In genomic region chr4:66768762-66769161, GRCm38 (mm10) we compare ENCODE assay signal across 8 mouse cellular contexts.
DNase-seq lines count a peak whose midpoint lies in the region.

No protein-coding gene starts in this region.

- peak; percentile 8 to 48 for DNase-seq in urinary bladder, adult 18-20 months (ENCODE audit: low spot score in 2 of 2)
- DNase-seq in urinary bladder, postnatal 10 days (ENCODE audit: low spot score) = no peak
- peak; percentile 90 for DNase-seq in cerebellum, adult 9-10 months
- peak; percentile 22 to 71 for DNase-seq in frontal cortex, postnatal 10 days (ENCODE audit: low spot score in 2 of 2)
- DNase-seq in kidney, postnatal 36 days = peak; percentile 11 to 56
- peak; percentile 22 to 36 for DNase-seq in lung, adult 18-20 months
- DNase-seq in retina, adult 2 months (ENCODE audit: low read depth, low spot score) = peak; percentile 18
- no peak for DNase-seq in thymus, postnatal 4 days

Comparison
In these comparisons a context has a peak if more than half of its experiments do, and no peak if none do; other contexts are left out.
1. DNase-seq: peak in urinary bladder, adult 18-20 months (2 of 2), cerebellum, adult 9-10 months (single experiment), frontal cortex, postnatal 10 days (2 of 2), kidney, postnatal 36 days (2 of 2), lung, adult 18-20 months (2 of 2) and retina, adult 2 months (single experiment); none in urinary bladder, postnatal 10 days (single experiment) and thymus, postnatal 4 days (single experiment).